Mouse (Mus musculus): Measurements from ENCODE around the gene Kctd20.

Gene Kctd20

DNA sequence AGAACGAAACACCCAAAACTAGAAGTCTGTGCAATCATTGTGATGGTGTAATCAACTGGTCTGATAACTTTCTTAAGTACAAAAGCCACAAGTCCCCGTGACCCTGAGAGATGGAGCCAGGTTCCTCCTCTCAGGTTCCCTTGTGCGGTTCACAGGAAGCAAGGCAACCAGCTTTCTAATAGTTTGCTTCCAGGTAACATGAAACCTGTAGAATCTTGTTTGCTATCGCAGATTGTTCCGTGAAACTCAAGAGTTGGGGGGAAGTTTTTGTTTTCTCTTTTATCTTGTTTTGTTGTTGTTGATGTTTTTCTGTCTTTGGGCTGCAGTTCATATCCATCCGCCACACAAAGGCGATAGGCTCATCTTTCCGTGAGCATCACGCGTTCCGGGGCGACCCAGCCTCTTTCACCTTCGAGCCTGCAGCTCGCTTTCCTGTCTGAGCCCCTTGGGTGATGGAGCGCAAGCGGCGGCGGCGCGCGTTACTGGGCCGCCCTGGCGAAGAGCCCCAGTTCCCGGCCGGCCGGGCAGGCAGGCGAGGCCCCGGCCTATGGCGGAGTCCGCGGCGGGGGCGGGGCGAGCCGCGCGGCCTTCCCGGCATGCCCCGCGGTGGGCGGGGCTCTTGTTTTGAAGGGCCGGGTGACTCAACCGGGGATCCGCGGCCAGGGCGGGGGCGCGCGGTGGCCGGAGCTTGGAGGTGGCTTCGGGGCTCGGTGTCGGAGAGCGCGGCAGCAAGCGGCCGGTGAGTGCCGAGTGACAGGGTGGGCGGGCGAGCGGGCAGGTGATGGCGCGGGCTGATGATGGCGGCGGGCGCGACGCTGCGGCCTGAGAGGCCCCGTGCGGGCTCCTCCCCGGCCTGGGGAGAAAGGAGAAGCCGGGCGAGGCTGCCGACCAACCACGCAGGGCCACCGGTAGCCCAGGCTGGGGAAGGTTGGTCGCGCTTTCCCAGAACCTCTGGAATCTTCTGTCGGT is at the start of gene Kctd20:
TSS of gene Kctd20 (plus strand) at position 120 of the 969 bp plus-strand sequence.
- DNase-seq (ENCODE audit: low read depth, low spot score) = peak; percentile 88

DNA sequence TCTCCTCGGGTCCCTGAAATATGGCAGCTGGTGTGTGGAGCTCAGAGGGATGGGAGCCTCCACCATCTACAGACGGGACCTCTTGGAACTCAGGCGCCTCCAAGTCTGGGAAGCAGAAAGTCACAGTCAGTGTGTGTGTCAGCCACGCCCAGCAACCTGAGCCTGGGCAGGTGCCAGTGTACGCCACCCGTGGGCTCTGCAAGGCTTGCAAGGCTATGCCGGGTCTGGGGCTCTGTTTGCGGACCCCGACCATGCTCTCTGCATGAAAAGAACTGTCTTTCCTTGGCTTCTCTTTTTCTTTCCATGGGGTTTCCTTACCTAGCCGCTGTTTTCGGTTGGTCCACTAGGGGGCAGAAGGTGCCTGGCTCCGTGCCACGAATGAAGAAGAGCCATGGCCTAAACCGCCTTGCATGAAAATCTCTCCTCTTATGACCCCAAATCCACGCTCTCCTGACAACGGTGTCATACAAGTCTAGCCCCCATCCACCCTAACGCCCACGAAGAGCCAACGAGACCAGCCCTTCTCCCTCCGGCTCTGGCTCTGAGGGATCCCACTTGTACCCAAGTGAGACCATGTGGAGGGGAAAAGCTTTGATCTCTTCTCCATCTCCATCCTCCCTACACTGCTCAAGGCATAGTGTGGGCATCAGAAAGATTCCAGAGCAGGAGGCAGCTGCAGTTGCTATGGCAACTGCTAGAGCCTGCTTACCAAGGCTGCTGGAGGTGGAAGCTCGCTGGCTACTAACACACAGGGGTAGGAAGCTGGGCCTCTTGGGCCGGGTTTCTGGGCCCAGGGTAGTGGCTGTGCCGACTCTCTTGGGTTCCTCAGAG is 47.0 kb upstream of the Kctd20 start:
- DNase-seq (ENCODE audit: low read depth, low spot score) = peak; percentile 46

GRCm38 (mm10) chr17:28905377-28905916 is 46.3 kb upstream of the Kctd20 start:
- DNase-seq (ENCODE audit: low read depth, low spot score) = no peak

GRCm38 (mm10) chr17:28907959-28908358 is 43.8 kb upstream of the Kctd20 start:
- DNase-seq (ENCODE audit: low read depth, low spot score) = no peak

DNA sequence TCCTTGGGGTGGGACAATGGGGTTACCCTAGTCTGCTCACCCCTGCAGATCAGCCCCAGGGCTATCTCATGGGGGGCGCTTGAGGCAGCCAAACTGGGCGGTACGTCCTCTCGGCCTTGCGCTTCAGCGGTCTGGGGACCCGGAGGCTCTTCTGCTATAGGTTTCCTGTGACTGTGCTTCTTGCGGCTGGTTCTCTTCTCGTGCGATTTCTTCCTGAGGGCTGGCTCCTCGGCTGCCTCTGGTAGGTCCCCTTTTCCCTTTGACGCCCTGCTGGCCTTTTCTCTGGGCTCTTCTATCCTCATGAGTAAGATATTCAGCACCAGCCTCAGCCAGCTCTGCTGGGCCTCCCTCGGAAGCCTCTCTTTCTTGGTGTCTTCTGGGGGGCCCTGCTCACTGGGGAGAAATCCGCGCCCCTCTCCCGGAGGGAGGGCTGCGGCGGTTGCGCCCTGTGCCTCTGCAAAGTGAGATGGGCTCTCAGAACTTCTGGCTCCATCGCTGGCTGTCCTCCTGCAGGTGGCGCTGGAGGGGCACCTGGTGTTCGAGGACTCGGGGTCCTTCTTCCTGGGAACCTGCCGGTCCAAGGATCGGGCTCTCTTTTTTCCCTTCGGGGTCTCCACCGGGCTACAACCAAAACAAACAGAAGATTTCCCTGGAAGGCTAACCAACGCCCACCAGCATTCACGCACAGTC is 42.4 kb upstream of the Kctd20 start:
- no peak for DNase-seq (ENCODE audit: low read depth, low spot score)

GRCm38 (mm10) chr17:28910139-28910538 is 41.6 kb upstream of the Kctd20 start:
- DNase-seq (ENCODE audit: low read depth, low spot score) = no peak

DNA sequence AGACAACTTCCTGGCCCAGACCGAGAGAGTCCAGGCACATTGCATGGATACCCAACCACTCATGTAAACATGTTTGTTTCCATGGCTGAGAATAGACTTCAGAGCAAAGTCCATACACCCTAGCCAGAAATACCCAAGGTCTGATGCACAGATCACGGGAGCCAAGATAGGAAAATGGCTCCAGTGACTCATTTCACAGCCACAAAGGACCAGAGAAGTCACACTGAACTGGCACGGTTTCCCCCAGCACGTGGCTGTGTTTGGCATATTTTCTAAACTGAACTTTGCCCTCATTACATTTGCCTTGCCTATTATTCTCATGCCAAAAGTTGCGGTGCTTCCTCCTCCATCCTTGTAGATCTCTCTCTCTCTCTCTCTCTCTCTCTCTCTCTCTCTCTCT is 38.5 kb upstream of the Kctd20 start:
- no peak for DNase-seq (ENCODE audit: low read depth, low spot score)

DNA sequence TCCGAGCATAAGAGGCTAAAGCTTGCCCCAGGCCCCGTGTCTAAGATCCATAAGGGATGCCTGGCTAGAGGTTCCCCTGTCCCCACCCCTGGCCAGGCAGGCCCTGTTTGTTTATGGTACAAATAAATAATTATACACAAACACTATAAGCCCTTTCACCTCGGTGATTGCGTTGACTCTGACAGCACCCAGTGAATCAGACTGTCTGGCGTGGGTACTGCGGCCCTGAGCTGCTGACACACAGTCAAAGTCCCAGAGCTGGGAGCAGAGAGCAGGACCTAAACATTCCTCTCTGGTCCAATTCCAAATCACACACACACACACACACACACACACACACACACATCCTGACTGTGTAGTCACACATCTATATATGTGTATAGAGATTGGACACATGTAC is 37.8 kb upstream of the Kctd20 start:
- DNase-seq (ENCODE audit: low read depth, low spot score) = no peak

GRCm38 (mm10) chr17:28915060-28915628 is 36.6 kb upstream of the Kctd20 start, which contains the start of gene 4930539E08Rik:
Gene 4930539E08Rik, minus strand, starts transcription at chr17:28915324.
- no peak for DNase-seq (ENCODE audit: low read depth, low spot score)

GRCm38 (mm10) chr17:28916520-28916919 is 35.2 kb upstream of the Kctd20 start:
- no peak for DNase-seq (ENCODE audit: low read depth, low spot score)

GRCm38 (mm10) chr17:28921086-28921485 is 30.7 kb upstream of the Kctd20 start:
- DNase-seq (ENCODE audit: low read depth, low spot score) = no peak

DNA sequence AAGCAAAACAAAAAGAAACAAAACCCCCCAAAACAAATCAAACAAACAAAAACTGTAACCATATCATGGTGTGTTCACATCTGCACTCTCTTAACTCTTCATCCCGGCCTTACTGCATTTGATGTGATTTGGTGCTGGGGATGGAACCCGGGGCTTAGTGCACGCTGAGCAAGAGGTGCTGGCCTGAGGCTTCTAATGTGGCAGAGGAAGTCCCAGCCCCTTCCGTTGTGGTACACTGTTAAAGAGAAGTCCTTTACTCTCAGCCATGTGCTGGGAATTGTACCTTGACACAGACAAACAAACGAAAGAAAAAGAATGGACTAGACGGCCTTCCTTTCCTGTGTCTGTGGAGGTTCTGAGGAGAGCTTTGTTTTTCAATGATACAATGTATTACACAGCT is 29.7 kb upstream of the Kctd20 start:
- DNase-seq (ENCODE audit: low read depth, low spot score) = no peak

DNA sequence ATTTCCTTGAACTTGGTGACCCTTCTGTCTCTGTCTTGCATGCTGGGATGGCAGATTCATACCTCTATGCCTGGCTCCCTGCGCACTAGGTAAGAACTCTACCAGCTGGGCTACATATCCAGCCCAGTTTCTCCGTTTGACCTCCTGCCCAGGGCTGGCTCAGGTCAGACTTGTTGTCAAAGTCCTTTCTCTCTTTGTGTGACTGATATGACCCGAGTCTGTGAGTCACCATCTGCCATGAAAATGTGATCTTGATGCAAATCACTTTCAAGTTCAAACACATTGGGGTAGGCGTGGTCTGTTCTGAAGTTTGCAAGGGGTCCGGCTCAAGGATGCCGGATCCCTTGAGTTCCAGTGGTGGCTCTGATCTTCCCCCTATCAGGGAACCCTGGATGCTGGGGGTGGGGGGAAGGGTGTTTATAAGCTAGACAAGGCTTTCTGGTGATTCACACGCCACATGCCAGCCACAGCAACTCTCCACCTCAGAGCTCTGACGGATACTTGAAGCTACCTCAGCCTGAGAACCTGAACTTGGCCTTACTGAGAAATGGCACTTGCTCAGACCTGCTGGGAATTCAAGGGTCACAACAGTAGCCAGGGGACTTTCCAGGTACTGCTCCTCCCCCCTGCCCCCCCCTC is 26.7 kb upstream of the Kctd20 start:
- DNase-seq (ENCODE audit: low read depth, low spot score) = no peak

DNA sequence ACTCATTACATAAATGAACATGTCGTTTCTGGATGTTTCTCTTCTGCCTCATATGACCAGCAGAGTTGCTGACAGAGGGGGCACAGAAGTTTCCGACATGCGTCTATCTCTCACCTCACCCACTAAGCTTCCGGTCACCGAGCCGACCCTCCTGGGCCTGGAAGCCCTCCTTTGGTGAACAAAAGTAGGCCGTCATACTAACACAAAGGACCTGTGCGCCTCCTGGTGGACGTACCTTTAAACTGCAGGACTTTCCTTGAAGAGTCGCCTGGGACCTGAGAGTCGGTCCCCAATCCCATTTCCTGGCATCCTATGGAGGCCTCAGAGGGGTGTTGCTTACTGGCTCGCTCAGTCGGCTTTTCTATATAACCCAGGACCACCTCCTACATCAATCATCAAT is 25.4 kb upstream of the Kctd20 start:
- peak; percentile 69 for DNase-seq (ENCODE audit: low read depth, low spot score)

GRCm38 (mm10) chr17:28926866-28927635 is 24.7 kb upstream of the Kctd20 start:
- no peak for DNase-seq (ENCODE audit: low read depth, low spot score)

DNA sequence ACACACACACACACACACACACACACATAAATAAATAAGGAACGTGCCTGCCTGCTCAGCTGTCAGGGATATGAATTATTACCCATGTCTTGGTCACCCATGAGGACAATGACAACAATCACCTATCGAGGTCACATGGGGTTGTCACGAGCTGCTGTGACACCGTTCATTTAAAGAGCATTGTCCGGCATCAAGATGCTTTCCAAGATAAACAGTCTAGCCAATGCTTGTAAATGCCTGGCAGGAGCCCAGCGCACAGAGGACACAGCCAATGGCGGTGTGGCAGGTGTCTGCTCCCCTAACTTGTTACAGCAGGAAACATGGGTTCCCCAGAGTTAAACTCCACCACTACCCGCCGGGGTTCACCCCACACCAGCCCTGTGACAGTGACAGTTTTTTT is 23.7 kb upstream of the Kctd20 start:
- DNase-seq (ENCODE audit: low read depth, low spot score) = no peak

DNA sequence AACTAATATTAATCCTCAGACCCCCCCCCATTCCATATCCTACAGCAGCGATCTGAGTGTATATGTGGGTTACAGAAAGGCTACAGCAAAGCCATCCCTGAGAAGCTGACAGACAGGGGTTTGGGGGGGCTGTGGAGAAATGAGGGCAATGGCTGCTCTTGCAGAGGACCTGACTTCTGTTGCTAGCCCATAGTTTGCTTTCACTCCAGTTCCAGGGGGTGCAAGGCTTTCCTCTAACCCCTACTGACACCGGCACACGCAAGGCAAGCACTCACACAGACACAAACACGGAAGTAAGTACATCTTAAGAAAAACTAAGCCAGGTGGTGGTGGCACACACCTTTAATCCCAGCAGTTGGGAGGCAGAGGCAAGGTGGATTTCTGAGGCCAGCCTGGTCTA is 22.4 kb upstream of the Kctd20 start:
- no peak for DNase-seq (ENCODE audit: low read depth, low spot score)

- peak; percentile 93 for DNase-seq (ENCODE audit: low read depth, low spot score)
Measured at GRCm38 (mm10) chr17:28930392-28931074, 21.2 kb upstream of the Kctd20 start.
